Mouse (Mus musculus): ENCODE results near the gene Nr2f1.

- TF ChIP-seq POLR2A (IDR thresholded peaks at IDR 0.05; ENCODE audit: low read depth, low read length) (no peak), CTCF (IDR thresholded peaks at IDR 0.05; ENCODE audit: extremely low read depth, insufficient read length, insufficient replicate concordance, low read depth, low read length) (no peak)
Measured at GRCm38 (mm10) chr13:78171984-78172636, 27.4 kb downstream of the Nr2f1 start.
